Mouse (Mus musculus) activated CD4-positive, CD25-positive, alpha-beta regulatory T cell, adult 4 months (primary cell): ENCODE results near the gene Plcl2. TPM values are rescaled to one million over a fixed set of nuclear protein-coding genes. Genes with fewer than 3 reads are reported as not detected.

Experiments used
- polyA plus RNA-seq, 2 experiments: library from polyadenylated mRNA; unstranded; fragments of 100-300 nt; shearing (Covaris generic); gene quantifications; one replicate each; pipeline ENCODE4 v1.2.1; 2017

The Plcl2 gene
- polyA plus RNA-seq, 2 experiments from 2014 or later, result 8.2 to 8.3 TPM

Other genes starting within 250 kb of the Plcl2 start
- under 1 TPM in 1 of 2 experiments, not detected in 1; 0.98 TPM for gene Dazl, start 215.8 kb upstream of the Plcl2 start, polyA plus RNA-seq